Mouse (Mus musculus): ENCODE measurements around the gene Rapgef4.

The Rapgef4 gene

DNA sequence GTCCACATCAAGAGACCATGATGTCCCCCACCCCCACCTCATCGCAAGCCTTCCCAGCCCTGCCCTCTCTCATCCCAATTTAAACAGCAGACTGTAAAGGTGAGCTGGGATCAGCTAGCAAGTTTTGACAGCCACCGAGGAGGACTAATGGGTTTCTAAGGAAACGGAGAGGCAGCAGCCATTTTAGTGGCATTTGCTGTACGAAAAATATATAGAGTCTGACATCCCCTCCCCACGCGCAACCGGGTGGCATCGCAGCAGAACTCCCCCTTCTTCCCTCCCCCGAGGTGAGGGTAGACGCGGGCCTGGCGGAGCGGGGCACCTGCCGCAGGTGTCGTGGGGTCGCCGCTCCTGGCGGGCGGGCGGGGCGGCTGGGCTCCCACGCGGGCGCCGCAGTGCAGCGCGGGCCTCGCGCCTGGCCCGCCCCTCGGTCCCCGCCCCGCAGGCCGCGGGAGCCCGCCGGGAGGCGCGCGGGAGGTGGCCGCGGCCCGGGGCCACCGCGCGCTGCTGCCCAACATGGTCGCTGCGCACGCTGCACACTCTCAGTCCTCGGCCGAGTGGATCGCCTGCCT, at the start of gene Rapgef4:
Rapgef4 (plus strand) TSS at position 470 of the 572 bp plus-strand sequence.
- DNase-seq (ENCODE audit: low read depth, low spot score), result no peak

DNA sequence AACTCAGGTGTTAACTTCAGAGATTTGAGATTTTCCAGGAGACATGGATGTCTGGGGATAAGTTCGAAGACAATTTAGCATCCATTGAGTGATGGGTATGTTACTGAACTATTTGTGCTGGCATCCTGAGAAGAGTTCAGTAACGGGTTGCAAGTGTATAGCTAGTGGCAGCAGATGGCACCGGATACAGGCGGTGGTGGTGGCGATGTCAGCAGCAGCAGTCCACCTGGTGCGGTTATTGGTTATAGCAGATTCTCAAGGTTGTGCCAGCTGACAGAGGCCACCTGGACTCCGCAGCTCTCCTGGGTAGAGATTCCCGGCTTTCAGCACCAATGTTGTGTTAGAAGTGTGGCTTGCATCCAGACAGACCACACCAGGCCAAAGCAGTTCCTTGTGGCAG, 47.0 kb upstream of the Rapgef4 start:
- DNase-seq (ENCODE audit: low read depth, low spot score), result no peak

DNA sequence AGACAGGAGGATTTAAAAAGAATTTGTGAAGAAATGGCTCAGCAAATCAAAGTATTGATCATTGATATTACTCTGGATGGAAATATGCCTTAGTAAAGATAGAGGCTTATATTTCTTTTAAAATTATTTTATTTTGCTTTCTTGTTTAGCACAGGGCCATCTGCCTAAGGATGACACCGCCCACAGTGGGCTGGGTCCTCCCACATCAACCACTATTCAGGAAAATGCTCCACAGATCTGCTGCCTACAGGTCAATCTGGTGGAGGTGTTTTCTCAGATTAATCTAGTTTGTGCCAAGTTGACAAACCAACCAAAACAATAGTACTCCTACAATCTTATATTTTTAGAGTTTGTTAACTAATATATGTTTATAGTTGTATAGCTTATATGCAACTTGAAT, 44.3 kb upstream of the Rapgef4 start:
- no peak for DNase-seq (ENCODE audit: low read depth, low spot score)

DNA sequence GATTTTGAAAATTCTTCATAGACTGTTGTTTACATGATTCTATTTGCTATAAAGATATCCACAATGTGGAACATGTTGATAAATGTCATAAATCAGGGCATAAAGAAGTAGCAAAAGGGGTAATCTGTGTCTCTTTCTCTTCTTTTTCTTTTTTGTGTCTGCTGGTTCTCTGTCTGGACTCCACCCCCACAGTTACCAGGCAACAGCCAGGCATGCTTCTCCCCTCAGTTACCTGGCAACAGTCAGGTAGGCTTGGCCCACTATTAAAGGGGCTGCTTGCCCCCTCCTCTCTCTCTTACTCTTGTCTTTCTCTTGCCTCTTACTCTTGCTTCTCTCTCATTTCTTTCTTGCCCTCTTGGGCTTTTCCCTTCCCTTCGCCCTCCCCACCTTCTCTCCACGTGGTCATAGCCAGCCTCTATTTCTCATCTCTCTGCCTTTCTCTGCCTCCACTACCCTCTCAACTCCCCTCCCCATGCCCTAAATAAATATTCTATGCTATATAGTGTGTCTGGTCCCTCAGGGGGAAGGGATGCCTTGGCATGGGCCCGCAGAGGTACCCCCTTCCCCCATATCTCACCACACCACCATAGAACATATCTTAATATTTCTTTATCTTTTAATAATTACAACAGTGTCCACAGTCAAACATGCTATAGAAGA, 43.3 kb upstream of the Rapgef4 start:
- DNase-seq (ENCODE audit: low read depth, low spot score), result no peak

DNA sequence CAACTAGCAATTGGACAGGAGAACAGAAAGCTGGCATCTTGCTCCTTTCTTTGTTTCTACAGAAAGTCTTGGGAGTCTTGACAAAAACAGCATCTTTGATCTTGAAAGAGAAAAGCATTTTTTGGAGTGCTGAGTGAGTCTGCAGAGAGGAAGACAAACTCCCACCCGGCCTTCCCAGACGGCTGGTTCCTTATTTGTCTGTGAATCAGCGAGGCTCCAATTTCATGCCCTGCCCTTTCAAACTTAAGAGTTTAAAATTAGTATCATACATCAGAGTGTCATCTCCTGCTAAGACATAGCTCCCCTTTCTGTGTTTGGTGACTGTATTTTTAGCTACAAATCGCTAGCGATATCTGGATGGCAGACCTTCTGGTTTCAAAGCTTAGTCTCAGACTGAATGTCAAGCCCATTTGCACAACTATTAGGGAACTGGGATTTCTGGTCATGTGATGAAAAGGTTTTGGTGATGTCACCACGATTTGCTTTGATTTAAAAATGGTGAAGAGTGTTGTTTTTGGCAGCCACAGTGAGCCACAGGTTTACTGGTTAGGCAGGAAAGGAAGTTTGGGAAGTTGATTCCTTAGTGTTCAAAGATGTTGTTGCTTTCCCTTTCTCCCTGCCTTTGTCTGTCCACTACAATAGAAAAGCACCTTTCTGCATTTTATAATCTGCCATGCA, 42.2 kb upstream of the Rapgef4 start:
- no peak for DNase-seq (ENCODE audit: low read depth, low spot score)

DNA sequence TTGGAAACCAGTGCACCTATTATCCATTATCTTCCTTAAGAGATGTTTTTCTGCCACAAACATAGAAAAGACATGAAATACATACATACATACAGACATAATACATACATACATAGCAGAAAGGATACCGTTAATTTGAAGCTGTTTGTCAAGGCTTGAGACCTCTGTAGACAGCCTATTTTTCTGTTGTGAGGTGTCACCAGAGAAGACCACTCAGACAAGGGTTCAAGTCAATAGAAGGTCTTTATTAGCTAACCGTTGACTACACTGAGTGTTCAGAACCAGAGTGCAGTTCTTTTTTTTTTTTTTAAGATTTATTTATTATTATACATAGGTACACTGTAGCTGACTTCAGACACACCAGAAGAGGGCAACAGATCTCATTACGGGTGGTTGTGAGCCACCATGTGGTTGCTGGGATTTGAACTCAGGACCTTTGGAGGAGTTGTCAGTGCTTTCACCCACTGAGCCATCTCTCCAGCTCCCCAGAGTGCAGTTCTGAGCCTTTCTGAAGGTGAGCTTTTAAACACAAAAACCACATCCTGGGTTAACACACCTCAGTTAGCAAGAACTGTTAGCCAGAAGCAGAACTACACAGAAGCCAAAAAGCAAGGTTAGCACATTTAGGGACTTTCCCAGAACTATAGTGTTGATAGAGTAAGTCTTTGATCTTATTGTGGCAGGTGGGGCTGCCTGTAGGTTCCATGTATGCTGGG, 39.9 kb upstream of the Rapgef4 start:
- no peak for DNase-seq (ENCODE audit: low read depth, low spot score)

DNA sequence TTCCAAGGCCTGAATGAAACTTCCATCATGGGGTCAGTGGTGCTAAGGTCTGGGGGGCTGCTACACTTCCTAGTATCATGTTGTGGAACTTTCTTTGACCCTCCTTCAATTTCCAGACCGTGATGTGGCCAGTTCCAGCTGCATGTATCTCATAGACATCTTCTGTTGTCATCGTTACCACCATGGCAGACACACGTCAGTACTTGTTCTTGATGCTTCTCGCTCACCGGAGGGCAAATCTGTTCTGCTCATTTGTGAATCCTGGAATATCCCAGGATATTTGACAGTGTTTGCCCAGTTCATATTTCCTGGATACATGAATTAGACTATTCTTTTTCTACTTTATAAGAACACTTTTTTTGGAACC, 39.3 kb upstream of the Rapgef4 start:
- no peak for DNase-seq (ENCODE audit: low read depth, low spot score)

DNA sequence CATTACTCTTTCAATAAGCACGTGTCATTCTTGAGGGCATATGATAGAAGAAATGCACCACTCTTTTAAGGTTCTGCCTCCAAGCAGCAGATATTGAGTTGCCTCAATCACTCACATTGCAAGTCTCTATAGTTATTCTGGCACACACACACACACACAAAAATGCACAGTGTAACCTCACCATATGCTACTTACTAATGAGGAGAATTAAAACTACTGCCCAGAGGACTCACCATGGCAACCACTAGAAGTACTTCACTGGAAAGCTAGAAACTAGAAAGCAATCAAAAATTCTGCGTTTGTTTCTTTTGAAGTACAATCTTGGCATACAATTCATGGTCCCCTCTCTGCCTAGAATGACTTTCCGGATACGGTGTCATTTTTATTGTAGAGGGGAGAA, 29.8 kb upstream of the Rapgef4 start:
- DNase-seq (ENCODE audit: low read depth, low spot score), result no peak

DNA sequence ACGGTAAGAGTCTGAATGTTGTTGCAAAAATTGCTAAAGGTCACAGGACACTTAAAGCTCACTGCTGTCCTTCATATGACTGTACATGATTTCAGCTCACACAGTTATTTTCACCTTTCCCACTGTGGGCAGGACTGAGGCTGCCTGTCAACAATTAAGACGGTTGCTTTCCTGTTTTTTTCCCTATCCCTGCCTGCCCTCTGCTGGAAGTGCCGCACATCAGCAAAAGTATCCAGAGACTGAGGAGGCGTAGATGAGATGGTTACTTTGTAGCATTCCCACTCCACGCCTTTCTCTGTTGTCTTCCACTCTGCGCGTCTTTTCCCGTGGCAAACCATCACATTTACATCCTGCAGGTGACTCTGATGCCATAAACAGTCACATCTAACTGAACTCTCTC, 25.4 kb upstream of the Rapgef4 start:
- peak; percentile 45 for DNase-seq (ENCODE audit: low read depth, low spot score)

DNA sequence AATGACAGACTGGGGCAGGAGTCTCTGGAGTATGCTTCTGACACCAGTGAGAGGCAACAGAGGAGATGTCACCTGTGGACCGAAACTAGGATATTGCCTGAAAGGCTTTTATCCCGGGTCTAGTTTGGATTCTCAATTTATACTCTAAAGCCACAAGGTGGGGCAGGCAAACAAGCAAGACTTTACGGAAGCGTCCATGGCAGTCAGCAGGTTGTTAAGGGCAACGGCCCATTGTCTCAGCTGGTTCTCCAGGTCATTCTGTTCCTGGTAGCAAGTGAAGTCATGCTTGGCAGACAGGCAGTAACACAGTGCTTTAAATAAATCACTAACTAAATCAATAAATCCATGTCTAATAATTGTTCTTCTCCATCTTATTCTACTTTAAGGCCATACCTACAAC, 24.6 kb upstream of the Rapgef4 start:
- DNase-seq (ENCODE audit: low read depth, low spot score), result no peak

DNA sequence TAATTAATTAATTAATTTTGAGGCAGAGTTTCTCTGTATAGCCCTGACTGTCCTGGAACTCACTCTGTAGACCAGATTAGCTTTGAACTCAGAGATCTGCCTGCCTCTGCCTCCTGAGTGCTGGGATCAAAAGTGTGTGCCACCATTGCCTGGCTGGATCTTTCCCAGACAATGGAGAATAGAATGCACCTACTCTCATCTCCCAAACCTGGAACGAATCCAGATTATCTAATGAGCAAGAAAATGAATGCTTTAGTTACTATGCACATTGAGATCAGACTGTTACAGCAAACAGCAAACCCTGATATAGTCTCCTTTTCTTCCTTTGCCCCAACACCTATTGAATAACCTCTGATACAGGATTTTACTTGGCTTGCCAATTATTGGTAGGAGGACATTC, 23.1 kb upstream of the Rapgef4 start:
- no peak for DNase-seq (ENCODE audit: low read depth, low spot score)

DNA sequence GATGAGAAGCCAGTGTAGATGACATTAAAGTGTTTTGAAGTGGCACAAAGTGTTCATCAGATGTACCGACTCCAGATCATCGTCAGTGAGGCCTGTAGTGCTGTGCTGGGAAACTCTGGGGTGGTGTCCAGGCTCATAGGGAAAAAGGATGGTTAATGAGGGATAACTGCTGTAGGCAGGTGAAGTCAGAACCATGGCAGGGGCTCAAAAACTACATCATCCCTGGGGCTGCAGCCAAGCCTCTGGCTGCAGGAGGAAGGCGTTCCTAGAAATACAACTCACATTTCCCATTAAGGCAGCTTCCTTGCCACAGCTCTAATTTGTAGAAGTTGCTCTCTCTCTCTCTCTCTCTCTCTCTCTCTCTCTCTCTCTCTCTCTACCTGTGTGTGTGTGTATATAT, 22.6 kb upstream of the Rapgef4 start:
- no peak for DNase-seq (ENCODE audit: low read depth, low spot score)

DNA sequence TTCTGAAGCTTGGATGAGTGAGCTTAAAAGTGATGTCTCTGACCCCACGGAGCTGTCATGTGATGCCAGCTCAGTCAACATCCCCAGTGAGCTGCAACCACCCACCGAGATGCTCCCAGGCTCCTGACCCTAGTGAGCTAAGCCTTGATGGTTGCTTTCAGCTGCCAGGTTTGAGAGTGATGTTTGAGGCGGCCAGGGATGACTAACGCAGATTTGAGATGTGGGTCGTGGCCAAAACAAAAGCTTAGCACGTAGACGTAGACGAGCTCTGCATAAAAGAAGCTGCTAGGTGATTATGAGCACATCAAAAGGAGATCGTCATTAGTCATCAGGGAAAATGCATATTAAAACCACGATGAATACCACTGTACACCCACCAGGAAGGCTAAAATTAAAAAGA, 16.8 kb upstream of the Rapgef4 start:
- no peak for DNase-seq (ENCODE audit: low read depth, low spot score)

DNA sequence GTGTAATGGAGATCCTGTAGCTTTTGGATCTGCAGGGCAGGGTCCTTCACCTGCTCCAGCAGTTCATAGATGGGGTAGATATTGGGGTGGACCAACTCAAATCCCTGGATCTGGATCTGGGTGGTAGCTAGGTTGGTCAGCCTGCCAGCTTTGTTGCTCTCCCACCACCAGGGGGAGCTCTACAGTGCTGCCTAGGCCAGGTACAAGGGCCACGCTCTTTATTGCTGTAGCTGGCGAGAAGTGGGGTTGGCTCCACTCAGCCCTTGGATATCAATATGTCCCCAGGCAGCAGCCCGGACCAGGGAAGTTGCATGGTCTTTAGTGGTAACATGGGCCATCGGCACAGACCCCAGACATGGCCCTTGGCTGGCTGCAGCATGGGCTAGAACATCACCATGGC, 15.6 kb upstream of the Rapgef4 start:
- DNase-seq (ENCODE audit: low read depth, low spot score), result peak; percentile 50

DNA sequence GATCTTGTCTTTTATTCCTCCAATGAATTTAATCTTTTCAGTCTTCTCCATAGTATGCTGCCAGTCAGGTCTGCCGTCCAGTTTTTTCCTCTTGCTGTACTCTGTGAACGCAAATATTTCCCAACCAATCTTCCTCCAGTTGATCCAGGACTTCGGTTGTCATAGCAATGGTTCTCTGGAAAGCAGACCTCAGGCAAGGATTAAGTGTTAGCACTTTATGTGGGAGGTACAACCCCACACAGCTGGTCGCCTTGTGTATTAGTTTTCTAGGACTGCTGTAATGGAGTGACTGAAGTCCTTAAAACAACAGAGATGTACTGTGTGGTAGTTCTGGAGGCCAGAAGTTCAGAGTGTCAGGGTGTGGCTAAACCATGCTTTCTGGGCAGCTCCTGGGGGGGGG, 14.3 kb upstream of the Rapgef4 start:
- no peak for DNase-seq (ENCODE audit: low read depth, low spot score)

DNA sequence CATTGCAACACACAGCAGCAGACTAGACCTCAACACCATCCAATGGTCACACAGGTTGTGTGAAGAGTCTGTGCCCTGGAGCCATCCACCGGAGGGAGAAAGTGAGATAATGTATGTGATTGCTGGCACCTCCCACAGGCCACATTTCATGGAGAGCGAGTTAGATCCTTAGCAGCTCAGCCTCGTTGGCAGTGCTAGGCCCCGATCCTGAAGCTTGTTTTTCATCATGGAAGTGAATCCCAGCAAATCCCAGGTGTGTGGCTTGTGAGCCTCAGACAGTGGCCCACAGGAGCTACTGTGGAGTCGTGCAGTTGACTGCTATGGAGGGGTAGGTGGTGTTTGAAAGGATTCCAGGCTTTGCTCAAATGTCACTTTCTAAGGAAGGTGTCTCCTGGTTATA, 13.2 kb upstream of the Rapgef4 start:
- no peak for DNase-seq (ENCODE audit: low read depth, low spot score)

DNA sequence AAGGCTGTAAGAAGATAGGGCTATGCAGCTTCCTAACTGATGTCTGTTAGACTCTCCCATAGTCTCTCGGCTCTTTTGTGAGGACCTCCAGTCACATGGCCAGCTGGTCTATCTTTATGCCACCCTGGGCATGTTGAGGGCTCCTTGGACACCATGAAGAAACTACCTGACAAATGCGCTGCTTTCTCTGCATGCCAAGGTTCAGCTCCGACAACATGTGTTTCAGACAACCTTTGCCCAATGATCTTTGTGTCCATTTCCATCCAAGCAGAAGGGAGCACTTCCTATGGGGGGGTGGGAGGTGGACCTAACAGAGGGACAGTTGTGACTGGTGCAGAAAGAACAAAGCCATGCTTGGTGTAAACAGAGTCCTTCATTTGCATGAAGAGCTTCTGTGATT, 7.4 kb upstream of the Rapgef4 start:
- no peak for DNase-seq (ENCODE audit: low read depth, low spot score)

DNA sequence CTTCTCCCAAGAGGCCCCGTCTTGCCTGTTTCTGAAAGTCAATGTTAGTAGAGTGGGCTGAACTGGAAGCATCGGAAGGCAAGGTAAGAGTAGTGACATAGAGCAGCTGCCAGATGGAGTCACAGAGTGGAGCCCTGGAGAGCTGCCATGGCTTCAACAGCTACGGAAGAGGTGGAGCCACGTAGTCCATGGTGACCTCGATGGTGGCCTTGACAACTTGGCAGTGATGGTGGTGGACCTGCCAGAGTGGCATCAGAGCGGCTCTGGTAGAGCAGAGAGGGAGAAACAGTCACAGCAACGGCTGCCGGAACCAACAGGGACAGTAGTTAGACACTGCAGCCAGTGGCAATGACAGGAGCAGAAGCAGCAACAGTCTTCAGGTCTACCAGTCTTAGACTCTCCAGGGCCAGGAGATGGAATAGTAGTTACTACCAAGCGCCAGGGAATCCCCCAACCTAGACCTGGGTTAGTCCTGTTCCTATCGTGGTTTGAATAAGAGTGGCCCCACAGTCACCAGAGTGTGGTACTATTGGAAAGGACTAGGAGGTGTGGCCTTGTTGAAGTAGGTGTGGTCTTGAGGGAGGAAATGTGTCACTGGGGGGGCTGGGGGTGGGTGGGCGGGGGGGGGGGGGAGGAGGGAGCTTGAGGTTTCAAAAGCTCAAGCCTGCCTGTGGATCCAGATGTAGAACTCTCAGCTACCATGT, 6.7 kb upstream of the Rapgef4 start:
- no peak for DNase-seq (ENCODE audit: low read depth, low spot score)

DNA sequence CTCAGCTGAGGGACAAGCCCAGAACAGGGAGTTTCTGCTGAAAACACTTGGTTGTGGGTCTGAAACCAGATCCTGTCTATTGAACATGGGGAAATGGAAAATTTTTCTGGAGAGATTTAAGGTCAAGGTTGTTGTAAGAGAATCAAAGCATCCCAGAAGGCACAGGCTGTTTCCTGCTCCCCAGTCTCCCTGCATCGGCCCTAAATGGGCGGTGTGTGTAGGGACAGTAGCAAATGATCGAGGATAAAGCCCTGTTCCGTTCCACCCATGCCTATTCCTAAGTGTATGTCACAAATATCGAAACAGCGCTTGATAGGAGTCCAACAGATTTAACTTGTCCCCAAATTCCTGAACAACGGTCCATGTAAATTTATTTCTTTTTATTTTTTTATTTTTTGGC, 1.1 kb upstream of the Rapgef4 start:
- DNase-seq (ENCODE audit: low read depth, low spot score), result no peak

DNA sequence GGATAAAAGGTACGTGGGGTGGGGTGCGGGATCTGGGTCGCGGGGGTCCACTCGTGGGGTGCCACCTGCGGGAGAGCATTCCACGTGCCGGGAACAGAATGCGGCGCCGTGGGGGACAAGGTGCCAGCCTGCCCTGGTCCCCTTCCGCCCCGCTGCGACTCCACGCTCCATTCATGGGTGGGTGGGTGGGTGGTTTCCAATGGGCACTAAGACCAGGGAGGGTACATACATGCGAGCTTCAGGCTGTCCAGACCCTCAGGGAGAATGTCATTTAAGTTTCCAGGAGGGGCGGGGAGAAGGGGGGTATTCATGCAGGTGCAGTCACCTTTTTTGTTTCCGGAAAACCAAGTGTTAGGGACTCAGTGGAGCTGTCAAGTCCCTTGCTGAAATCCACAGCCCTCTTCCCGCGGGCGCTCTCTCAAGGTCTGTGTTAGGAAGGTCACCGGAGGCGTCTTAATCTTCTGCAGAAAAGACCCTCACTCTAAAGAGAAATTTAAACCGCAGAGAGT, 357 bp downstream of the Rapgef4 start:
- DNase-seq (ENCODE audit: low read depth, low spot score), result no peak

DNA sequence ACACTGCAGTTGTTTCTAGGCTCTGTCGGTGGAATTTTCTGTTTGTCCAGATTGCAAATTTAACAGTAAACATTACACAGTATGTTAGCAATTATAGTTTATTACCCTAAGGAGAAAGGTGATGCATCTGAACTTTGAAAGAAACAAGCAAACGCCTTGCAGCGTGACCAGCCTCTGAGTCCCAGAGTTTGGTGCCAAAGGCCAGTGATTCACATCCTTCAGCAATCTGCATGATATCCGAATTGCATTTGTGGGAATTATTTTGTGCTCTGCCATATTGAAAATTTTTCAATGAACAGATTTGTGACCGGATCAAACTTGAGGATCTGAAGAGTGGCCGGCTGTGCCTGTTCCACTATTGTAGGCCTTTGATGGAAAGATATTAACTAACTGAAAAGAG, 856 bp downstream of the Rapgef4 start:
- DNase-seq (ENCODE audit: low read depth, low spot score), result no peak

Data from mesoderm, embryonic 11.5 days (tissue).